Mouse (Mus musculus): ENCODE measurements around the gene Frg2f1. TPM values are rescaled to one million over a fixed set of nuclear protein-coding genes. Genes with fewer than 3 reads are reported as not detected.

Gene Frg2f1
- total RNA-seq, 2 experiments from 2014 or later: 4.3 TPM

DNA sequence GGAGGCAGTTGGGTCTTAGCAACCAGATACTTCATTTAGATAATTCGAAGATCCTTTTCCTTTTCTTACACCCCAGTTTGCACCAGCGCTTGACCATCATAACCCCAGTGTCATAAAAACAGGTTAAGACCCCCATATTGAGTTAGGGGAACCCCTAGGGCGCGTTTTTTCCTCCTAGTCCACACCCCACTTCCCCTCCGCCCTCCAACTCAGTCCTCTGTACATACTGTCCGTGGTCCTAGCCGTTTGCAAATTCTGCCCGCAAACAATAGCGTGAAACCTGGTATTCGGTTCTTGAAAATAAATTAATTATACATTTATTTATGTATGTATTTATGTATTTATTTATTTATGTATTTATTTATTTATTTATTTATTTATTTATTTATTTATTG is 46.4 kb downstream of the Frg2f1 start:
- no peak for DNase-seq

DNA sequence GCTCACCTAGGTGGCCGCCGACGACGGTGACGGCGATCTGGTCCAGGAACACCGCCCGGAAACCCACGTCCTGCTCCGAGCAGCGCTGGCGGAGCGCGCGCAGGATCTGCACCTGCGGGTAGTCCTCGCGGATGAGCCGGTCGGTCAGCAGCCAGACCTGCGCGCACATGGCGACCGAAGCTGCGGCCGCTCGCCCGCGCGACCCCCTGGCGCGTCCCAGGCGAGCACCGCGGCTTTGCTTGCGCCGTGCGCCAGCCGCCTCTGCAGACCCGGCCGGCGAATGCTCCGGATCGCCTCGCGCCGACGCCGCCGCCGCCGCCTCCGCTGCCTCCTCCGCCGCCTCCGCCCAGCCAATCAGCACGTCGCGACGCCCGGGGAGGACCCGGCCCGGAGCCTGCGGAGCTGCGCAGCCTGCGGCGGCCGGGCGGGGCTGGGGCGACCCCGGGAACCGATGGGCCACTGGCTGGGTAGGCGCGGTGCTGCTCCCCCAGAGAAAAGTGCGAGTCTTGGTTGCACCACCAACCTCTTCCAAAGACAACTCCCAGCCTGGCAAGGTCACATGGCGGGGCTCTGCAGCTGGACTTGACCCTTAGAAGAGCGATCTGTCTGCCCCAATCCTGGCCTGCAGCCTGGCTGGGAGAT is 46.9 kb downstream of the Frg2f1 start, which contains the start of gene Rimkla:
TSS of gene Rimkla (minus strand) at position 338 of the 642 bp plus-strand sequence.
- peak; percentile 63 for DNase-seq

GRCm38 (mm10) chr4:119490806-119491205 is 48.5 kb downstream of the Frg2f1 start:
- no peak for DNase-seq

DNA sequence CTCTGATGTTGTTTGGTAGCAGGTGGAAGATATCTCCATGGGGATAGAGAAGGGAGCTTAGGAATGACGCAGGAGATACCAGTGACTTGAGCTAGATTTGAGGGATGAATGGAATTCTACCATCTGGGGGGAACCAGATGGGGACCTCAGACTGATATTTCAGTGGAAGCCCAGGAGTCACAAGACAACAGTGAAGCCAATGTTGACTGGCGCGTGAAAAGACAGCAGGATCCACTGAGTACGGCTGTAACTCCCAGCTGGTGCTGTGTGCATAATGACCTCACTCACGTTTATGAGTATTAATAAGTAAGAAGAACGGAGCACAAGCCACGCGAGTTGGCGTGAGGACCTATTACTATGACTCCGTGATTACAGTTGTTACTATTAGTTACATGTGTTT is 49.7 kb downstream of the Frg2f1 start:
- no peak for DNase-seq

- no peak for DNase-seq
Measured at GRCm38 (mm10) chr4:119484882-119485281, 54.4 kb downstream of the Frg2f1 start.

- DNase-seq: no peak
Measured at GRCm38 (mm10) chr4:119483051-119483450, 56.3 kb downstream of the Frg2f1 start.

Other genes with a start within 250 kb of the Frg2f1 start
- gene Ybx1, start 244.9 kb downstream of the Frg2f1 start, total RNA-seq (2021): 100 to 1,000 TPM; 509 to 515 TPM
- gene Ppih, start 219.0 kb downstream of the Frg2f1 start, total RNA-seq (2021): 1 to 10 TPM; 7.0 to 7.8 TPM
- gene Ccdc30, start 124.0 kb downstream of the Frg2f1 start, total RNA-seq (2021): under 1 TPM in 1 of 2 experiments, not detected in 1; 0.11 TPM
- 1 to 10 TPM; 5.1 to 5.2 TPM for gene Ppcs, start 117.1 kb downstream of the Frg2f1 start, total RNA-seq (2021)
- gene Zmynd12, start 116.7 kb downstream of the Frg2f1 start, total RNA-seq (2021): not detected
- gene Rimkla, start 46.9 kb downstream of the Frg2f1 start, total RNA-seq (2021): not detected
- gene Foxj3, start 2.5 kb downstream of the Frg2f1 start, total RNA-seq (2021): 10 to 100 TPM; 18.6 to 26.1 TPM
- gene Guca2a, start 98.2 kb upstream of the Frg2f1 start, total RNA-seq (2021): not detected
- not detected for gene Guca2b, start 119.4 kb upstream of the Frg2f1 start, total RNA-seq (2021)
- 1 to 10 TPM; 2.4 TPM for gene Hivep3, start 194.3 kb upstream of the Frg2f1 start, total RNA-seq (2021)